In genomic region chr10:12963362-12964147, GRCm38 (mm10) we compare ENCODE assay signal across 8 mouse cellular contexts. TPM values are rescaled to one million over a fixed set of nuclear protein-coding genes. Genes with fewer than 3 reads are reported as not detected.
DNase-seq lines count a peak whose midpoint lies in the region; ATAC-seq and TF ChIP-seq lines count a peak whose summit lies in the region.

No protein-coding gene starts in this region.

- no peaks in the 10 kb centered on the region for H3K9me3 ChIP-seq in kidney, embryonic 15.5 days (replicated peaks)
- H3K9me3 ChIP-seq in G1E (replicated peaks) = peaks cover 4% of the 10 kb centered on the region; the same call in 1 of the 2 replicates
- H3K9me3 ChIP-seq in embryonic facial prominence, embryonic 13.5 days = no peaks in the 10 kb centered on the region
- no peaks in the 10 kb centered on the region for H3K9me3 ChIP-seq in hindbrain, embryonic 15.5 days

- peak overlapping the region; percentile 78 for H3K4me3 ChIP-seq in kidney, embryonic 15.5 days (replicated peaks)
- H3K4me3 ChIP-seq in G1E (ENCODE audit: low read depth, low read length) = peak overlapping the region; percentile 93
- peak overlapping the region; percentile 74 for H3K4me3 ChIP-seq in embryonic facial prominence, embryonic 13.5 days
- peak overlapping the region; percentile 71 for H3K4me3 ChIP-seq in hindbrain, embryonic 15.5 days

- H3K27ac ChIP-seq in kidney, embryonic 15.5 days = no peak overlapping the region
- peak overlapping the region; percentile 49; the same call in 1 of the 2 replicates for H3K27ac ChIP-seq in embryonic facial prominence, embryonic 13.5 days
- no peak overlapping the region for H3K27ac ChIP-seq in hindbrain, embryonic 15.5 days (replicated peaks)

- peak; percentile 44; the same call in 1 of the 2 replicates for ATAC-seq in kidney, embryonic 15.5 days (replicated peaks; ENCODE audit: low FRiP score)
- peak; percentile 47; the same call in 1 of the 2 replicates for ATAC-seq in G1E (ENCODE audit: extremely low read depth, insufficient number of reproducible peaks, low FRiP score, poor library complexity, severe bottlenecking)
- no peak for ATAC-seq in embryonic facial prominence, embryonic 13.5 days (ENCODE audit: insufficient number of reproducible peaks, insufficient read depth, low FRiP score, low TSS enrichment, low read depth)
- ATAC-seq in hindbrain, embryonic 15.5 days (ENCODE audit: low FRiP score, low read depth) = no peak; the same call in 1 of the 2 replicates
- peak; percentile 45 for ATAC-seq in megakaryocyte, adult 5-6 weeks (ENCODE audit: poor library complexity, severe bottlenecking)

- peak overlapping the region; percentile 85 for H3K4me2 ChIP-seq in kidney, embryonic 15.5 days
- peak overlapping the region; percentile 85 for H3K4me2 ChIP-seq in embryonic facial prominence, embryonic 13.5 days
- peak overlapping the region; percentile 92 for H3K4me2 ChIP-seq in hindbrain, embryonic 15.5 days

- intact Hi-C loops in left cerebral cortex, postnatal 25 days (cut with DNase I) = no loop called here

- H3K36me3 ChIP-seq in kidney, embryonic 15.5 days = no peaks in the 10 kb centered on the region
- H3K36me3 ChIP-seq in G1E (replicated peaks) = peaks cover 26% of the 10 kb centered on the region
- H3K36me3 ChIP-seq in embryonic facial prominence, embryonic 13.5 days = no peaks in the 10 kb centered on the region
- no peaks in the 10 kb centered on the region for H3K36me3 ChIP-seq in hindbrain, embryonic 15.5 days

- peak overlapping the region; percentile 51 for H3K9ac ChIP-seq in kidney, embryonic 15.5 days
- H3K9ac ChIP-seq in embryonic facial prominence, embryonic 13.5 days = peak overlapping the region; percentile 76
- H3K9ac ChIP-seq in hindbrain, embryonic 15.5 days = peak overlapping the region; percentile 55

- peaks cover 4% of the 10 kb centered on the region for H3K27me3 ChIP-seq in kidney, embryonic 15.5 days
- H3K27me3 ChIP-seq in G1E (ENCODE audit: insufficient read depth, low read length) = peaks cover under 1% of the 10 kb centered on the region; the same call in 1 of the 2 replicates
- H3K27me3 ChIP-seq in embryonic facial prominence, embryonic 13.5 days = peaks cover 9% of the 10 kb centered on the region; the same call in 1 of the 2 replicates
- H3K27me3 ChIP-seq in hindbrain, embryonic 15.5 days = 0 out of 2 replicates have a peak, but pooled peaks cover 4% of the 10 kb centered on the region

- no peak for TF ChIP-seq CTCF in G1E (IDR thresholded peaks at IDR 0.05; ENCODE audit: low read depth, low read length)

- no peak for DNase-seq in kidney, postnatal 14 days
- no peak for DNase-seq in G1E (ENCODE audit: low spot score)
- no peak for DNase-seq in left cerebral cortex, postnatal 25 days (ENCODE audit: low spot score in 2 of 2)
- DNase-seq in right cerebral cortex, postnatal 25 days = no peak

- WGBS in kidney, embryonic 15.5 days = 5% methylated on average over 29 of the region's 29 CpGs
- 6% methylated on average over 29 of the region's 29 CpGs for WGBS in embryonic facial prominence, embryonic 13.5 days
- 6% methylated on average over 29 of the region's 29 CpGs for WGBS in hindbrain, embryonic 15.5 days

- peaks cover 9% of the 10 kb centered on the region for H3K4me1 ChIP-seq in kidney, embryonic 15.5 days
- peaks cover 41% of the 10 kb centered on the region for H3K4me1 ChIP-seq in G1E (ENCODE audit: insufficient read depth, low read depth, low read length)
- H3K4me1 ChIP-seq in embryonic facial prominence, embryonic 13.5 days = peaks cover 4% of the 10 kb centered on the region; the same call in 1 of the 2 replicates
- H3K4me1 ChIP-seq in hindbrain, embryonic 15.5 days (replicated peaks) = peaks cover 6% of the 10 kb centered on the region

RNA-seq across cellular contexts. Expression of gene Stx11, which starts 0.5 kb away (rescaled TPM):
- 1.8 and 2.2 TPM in 2 replicates for polyA plus RNA-seq in kidney, embryonic 15.5 days (2015; fragmentation: Nextera tagmentation; extraction: Ambion mirVana)
- 34.3 and 40.0 TPM in 2 replicates for total RNA-seq in G1E (2014; fragmentation: Nextera tagmentation)
- total RNA-seq in G1E (2017) = 25.4 and 28.4 TPM in 2 replicates
- 13.3 and 13.8 TPM in 2 replicates for polyA plus RNA-seq in G1E (2012)
- polyA plus RNA-seq in embryonic facial prominence, embryonic 13.5 days (2015; fragmentation: Nextera tagmentation; extraction: Ambion mirVana) = 3.6 and 4.5 TPM in 2 replicates
- polyA plus RNA-seq in hindbrain, embryonic 15.5 days (2015; fragmentation: Nextera tagmentation; extraction: Ambion mirVana) = 1.8 and 2.0 TPM in 2 replicates
- 41.9 and 44.6 TPM in 2 replicates for total RNA-seq in megakaryocyte, adult 5-6 weeks (2015)
- total RNA-seq in megakaryocyte, adult 5-6 weeks (2017) = 36.0 and 46.8 TPM in 2 replicates
- under 1 TPM; 0.11 to 0.34 TPM for total RNA-seq in left cerebral cortex, postnatal 25 days (2021)

RNA-seq across cellular contexts. Expression of gene Sf3b5, which starts 41.6 kb away (rescaled TPM):
- polyA plus RNA-seq in kidney, embryonic 15.5 days (2015; fragmentation: Nextera tagmentation; extraction: Ambion mirVana) = 37.1 and 38.1 TPM in 2 replicates
- total RNA-seq in G1E (2014; fragmentation: Nextera tagmentation) = 11.0 and 14.5 TPM in 2 replicates
- total RNA-seq in G1E (2017) = 18.4 and 24.3 TPM in 2 replicates
- polyA plus RNA-seq in G1E (2012) = 98.6 and 112 TPM in 2 replicates
- 38.4 and 40.1 TPM in 2 replicates for polyA plus RNA-seq in embryonic facial prominence, embryonic 13.5 days (2015; fragmentation: Nextera tagmentation; extraction: Ambion mirVana)
- polyA plus RNA-seq in hindbrain, embryonic 15.5 days (2015; fragmentation: Nextera tagmentation; extraction: Ambion mirVana) = 23.6 and 24.3 TPM in 2 replicates
- total RNA-seq in megakaryocyte, adult 5-6 weeks (2015) = 14.0 and 17.0 TPM in 2 replicates
- total RNA-seq in megakaryocyte, adult 5-6 weeks (2017) = 15.4 and 15.8 TPM in 2 replicates
- 1 to 10 TPM; 7.0 to 7.9 TPM for total RNA-seq in left cerebral cortex, postnatal 25 days (2021)

Comparison
In these comparisons a context has a peak if more than half of its experiments do, and no peak if none do; other contexts are left out.
1. ATAC-seq: peak in kidney, embryonic 15.5 days (single experiment), G1E (single experiment) and megakaryocyte, adult 5-6 weeks (single experiment); none in embryonic facial prominence, embryonic 13.5 days (single experiment) and hindbrain, embryonic 15.5 days (single experiment).
2. Peak in every context shown above with its lines, with median percentiles within 50 percentile points of each other: H3K4me2 ChIP-seq, H3K4me3 ChIP-seq and H3K9ac ChIP-seq.